Mouse (Mus musculus) liver, embryonic 13.5 days (tissue): Measurements from ENCODE around the gene Rhbdd1. TPM values are rescaled to one million over a fixed set of nuclear protein-coding genes. Genes with fewer than 3 reads are reported as not detected.

ENCODE experiments used
- ATAC-seq: fragments of 200-750 bp; cut with Nextera tagmentation; 2 replicates; pipeline ENCODE4 v1.8.0; 2017; ENCODE audit warnings: low read depth, mild to moderate bottlenecking, moderate number of reproducible peaks, moderate library complexity
- DNase-seq: peaks from one replicate; pipeline ENCODE4 v3.0.0; 2022
- H3K27ac ChIP-seq: fragments of 300-500 bp; sonication (generic); 2 replicates; pipeline ENCODE4 v1.5.1; 2015; ENCODE audit warnings: moderate library complexity, mild to moderate bottlenecking, inconsistent platforms
- H3K27me3 ChIP-seq: fragments of 300-500 bp; sonication (generic); 2 replicates; pipeline ENCODE4 v1.6.1; 2015; ENCODE audit warnings: mild to moderate bottlenecking, inconsistent platforms
- H3K36me3 ChIP-seq: fragments of 300-500 bp; sonication (generic); 2 replicates; pipeline ENCODE4 v1.6.1; 2015; ENCODE audit warnings: mild to moderate bottlenecking, inconsistent platforms
- H3K4me1 ChIP-seq: fragments of 300-500 bp; sonication (generic); replicated peaks from 2 replicates; pipeline ENCODE4 v1.6.1; 2015; ENCODE audit warnings: inconsistent platforms
- H3K4me2 ChIP-seq: fragments of 300-500 bp; sonication (generic); 2 replicates; pipeline ENCODE4 v1.6.1; 2015; ENCODE audit warnings: inconsistent platforms, mild to moderate bottlenecking, moderate library complexity
- H3K4me3 ChIP-seq: fragments of 300-500 bp; sonication (generic); replicated peaks from 2 replicates; pipeline ENCODE4 v1.5.1; 2015; ENCODE audit warnings: mild to moderate bottlenecking, inconsistent platforms
- H3K9ac ChIP-seq: fragments of 300-500 bp; sonication (generic); 2 replicates; pipeline ENCODE4 v1.6.1; 2015; ENCODE audit warnings: mild to moderate bottlenecking, inconsistent platforms
- H3K9me3 ChIP-seq: fragments of 300-500 bp; sonication (generic); replicated peaks from 2 replicates; pipeline ENCODE4 v1.6.1; 2016; ENCODE audit warnings: inconsistent platforms
- WGBS: fragments of 180-500 bp; shearing (Covaris S2); methylation state at CpG from one replicate; pipeline ENCODE4 v1.1.7; 2015; ENCODE audit not compliant: insufficient replicate concordance; 5-methylcytosine and 5-hydroxymethylcytosine counted together
- polyA plus RNA-seq: library from polyadenylated mRNA; unstranded; fragments of >200 nt; fragmentation: Nextera tagmentation; extraction: Ambion mirVana; gene quantifications from 2 replicates; pipeline ENCODE4 v1.2.1, GENCODE M21; 2015

Gene Rhbdd1
- polyA plus RNA-seq = 8.6 and 10.3 TPM in 2 replicates

DNA sequence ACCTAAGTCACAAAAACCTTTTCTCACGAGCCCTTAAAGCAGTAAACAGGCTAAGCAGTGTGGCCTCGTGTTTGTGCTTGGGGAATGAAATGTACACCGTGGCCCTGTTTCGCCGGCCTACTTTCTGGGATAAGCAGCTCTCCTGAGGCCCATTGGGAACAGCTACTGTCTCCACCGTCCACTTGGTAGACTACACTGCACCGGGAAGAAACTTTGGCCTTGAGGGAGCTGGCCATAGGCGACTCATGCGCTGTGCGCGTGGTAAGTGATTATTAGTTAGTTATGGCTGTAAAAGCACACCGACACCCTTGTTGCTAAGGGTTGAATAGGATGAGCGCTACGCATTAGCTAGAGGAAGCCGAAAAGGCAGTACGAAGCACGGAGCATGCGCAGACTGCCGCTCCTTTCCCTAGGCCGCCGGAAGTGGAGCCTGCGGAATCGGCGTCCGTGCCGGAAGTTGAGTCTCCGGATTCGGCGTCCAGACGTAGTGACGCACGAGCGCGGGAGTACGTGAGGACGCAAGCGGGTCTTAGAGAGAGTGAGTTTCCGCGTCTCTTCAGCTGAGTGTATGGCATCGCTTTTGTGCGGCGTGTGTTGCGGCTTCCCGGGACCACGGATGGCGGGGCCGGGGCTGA is at the start of gene Rhbdd1:
Gene Rhbdd1 (plus strand): TSS at position 342 of the 635 bp plus-strand sequence.
- Histone ChIP-seq H3K9me3 (no peaks in the 10 kb centered on the region), H3K9ac (peak within 1 kb of the TSS; percentile 96), H3K27ac (peak within 1 kb of the TSS; percentile 90), H3K27me3 (peaks cover 13% of the 10 kb centered on the region), H3K4me2 (peak within 1 kb of the TSS; percentile 74), H3K4me3 (peak within 1 kb of the TSS; percentile 98), H3K4me1 (peaks cover 20% of the 10 kb centered on the region), H3K36me3 (no peaks in the 10 kb centered on the region)
- ATAC-seq (peak; percentile 99), DNase-seq (peak; percentile 94)
- WGBS = 6% methylated on average over 47 of the region's 47 CpGs

DNA sequence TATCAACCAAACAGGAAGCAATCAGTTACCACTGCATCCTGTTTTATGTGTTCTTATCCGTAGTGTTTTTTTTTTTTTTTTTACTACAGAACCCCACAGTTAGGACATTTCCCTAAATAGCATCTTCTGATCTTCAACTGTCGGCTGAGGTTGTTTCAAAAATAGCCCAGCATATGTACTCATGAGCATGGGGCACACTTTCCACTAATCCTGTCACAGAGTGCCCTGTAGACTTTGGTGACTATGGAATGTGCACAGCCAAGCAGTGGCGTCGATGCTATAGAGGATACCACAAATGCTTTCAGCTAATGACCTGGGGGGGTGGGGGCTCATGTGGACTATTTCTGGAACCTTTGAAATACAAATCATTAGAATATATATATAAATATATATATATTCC is 48.7 kb upstream of the Rhbdd1 start:
- Histone ChIP-seq H3K9me3 (no peaks in the 10 kb centered on the region), H3K4me3 (no peak overlapping the region), H3K27me3 (no peaks in the 10 kb centered on the region), H3K4me2 (no peak overlapping the region), H3K27ac (no peak overlapping the region), H3K4me1 (no peaks in the 10 kb centered on the region), H3K9ac (no peak overlapping the region), H3K36me3 (no peaks in the 10 kb centered on the region)
- ATAC-seq (no peak), DNase-seq (no peak)
- 22% methylated on average over 4 of the region's 4 CpGs for WGBS

DNA sequence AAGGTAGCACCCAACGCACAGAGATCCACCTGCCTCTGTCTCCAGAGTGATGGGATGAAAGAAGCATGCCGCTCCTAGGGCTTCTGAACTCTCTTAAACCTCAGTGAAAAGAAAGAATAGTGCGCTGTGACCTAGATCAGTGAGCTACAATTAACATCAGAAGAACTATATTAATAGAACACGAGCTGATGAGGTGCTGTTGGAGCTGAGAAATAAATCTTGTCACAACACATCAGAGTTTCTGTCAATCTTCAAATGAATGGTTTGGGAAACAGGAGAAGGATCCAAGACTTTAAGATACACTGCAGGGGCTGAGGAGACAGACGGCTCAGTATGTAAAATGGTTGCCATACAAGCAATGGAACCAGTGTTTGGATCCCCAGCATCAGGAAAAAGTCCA is 44.0 kb upstream of the Rhbdd1 start:
- H3K36me3 ChIP-seq = peaks cover 7% of the 10 kb centered on the region; the same call in 1 of the 2 replicates
- 65% methylated on average over 5 of the region's 5 CpGs for whole genome bisulfite sequencing
- H3K4me2 ChIP-seq = no peak overlapping the region
- H3K4me1 ChIP-seq = no peaks in the 10 kb centered on the region
- no peak for DNase-seq
- H3K27ac ChIP-seq = no peak overlapping the region
- H3K9me3 ChIP-seq = no peaks in the 10 kb centered on the region
- no peak overlapping the region for H3K9ac ChIP-seq
- ATAC-seq = no peak
- H3K4me3 ChIP-seq = no peak overlapping the region
- H3K27me3 ChIP-seq = no peaks in the 10 kb centered on the region

DNA sequence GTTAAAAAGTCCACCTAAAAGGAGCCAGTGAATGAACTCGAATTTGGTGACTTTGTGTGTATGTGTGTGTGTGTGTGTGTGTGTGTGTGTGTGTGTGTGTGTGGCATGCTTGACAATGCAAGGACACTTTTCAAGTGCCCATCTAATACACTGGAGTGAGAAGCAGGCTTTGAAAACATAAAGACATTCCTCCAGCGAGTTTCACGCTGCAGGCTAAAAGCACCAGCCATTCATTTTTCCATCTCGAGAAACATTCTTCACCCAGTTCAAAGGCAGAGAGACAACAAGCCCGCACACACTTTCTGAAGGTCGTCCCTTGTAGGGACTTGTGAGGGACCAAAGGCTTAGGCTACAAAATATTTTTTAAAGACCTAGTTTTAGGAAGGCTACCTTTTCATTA is 42.7 kb upstream of the Rhbdd1 start:
- 59% methylated on average over 6 of the region's 6 CpGs for WGBS
- H3K27me3 ChIP-seq = no peaks in the 10 kb centered on the region

DNA sequence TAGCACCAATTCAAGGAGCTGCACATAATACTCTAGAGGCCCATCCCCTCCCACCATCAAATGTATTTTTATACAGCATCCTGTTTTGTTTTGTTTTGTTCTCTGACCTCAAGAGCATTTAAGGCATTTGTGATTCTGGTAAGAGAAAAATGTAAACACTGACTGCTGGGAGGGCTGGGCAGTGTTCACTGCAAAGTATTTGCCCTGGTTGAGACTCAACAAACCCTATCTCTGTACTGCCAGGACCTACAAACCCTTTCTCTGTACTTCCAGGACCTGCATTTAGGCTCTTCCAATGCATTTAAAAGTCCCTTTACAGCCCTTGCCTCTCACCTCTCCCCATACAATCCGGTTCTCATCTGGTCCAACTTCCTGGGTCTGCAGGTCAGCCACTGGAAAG is 41.9 kb upstream of the Rhbdd1 start:
- peaks cover 8% of the 10 kb centered on the region; the same call in 1 of the 2 replicates for H3K36me3 ChIP-seq
- H3K4me2 ChIP-seq = no peak overlapping the region
- WGBS = 8% methylated on average over 1 of the region's 1 CpGs
- H3K27me3 ChIP-seq = no peaks in the 10 kb centered on the region
- no peak overlapping the region for H3K27ac ChIP-seq
- H3K9me3 ChIP-seq = no peaks in the 10 kb centered on the region
- DNase-seq (no peak), ATAC-seq (no peak)
- no peaks in the 10 kb centered on the region for H3K4me1 ChIP-seq
- H3K4me3 ChIP-seq = no peak overlapping the region
- H3K9ac ChIP-seq = no peak overlapping the region

More for the DNA sequence above, 42.7 kb upstream of the Rhbdd1 start:
- H3K4me3 ChIP-seq = no peak overlapping the region
- no peak overlapping the region for H3K9ac ChIP-seq
- DNase-seq (no peak), ATAC-seq (no peak)
- H3K4me1 ChIP-seq = no peaks in the 10 kb centered on the region
- no peak overlapping the region for H3K27ac ChIP-seq
- peaks cover 8% of the 10 kb centered on the region; the same call in 1 of the 2 replicates for H3K36me3 ChIP-seq
- no peak overlapping the region for H3K4me2 ChIP-seq
- H3K9me3 ChIP-seq = no peaks in the 10 kb centered on the region

DNA sequence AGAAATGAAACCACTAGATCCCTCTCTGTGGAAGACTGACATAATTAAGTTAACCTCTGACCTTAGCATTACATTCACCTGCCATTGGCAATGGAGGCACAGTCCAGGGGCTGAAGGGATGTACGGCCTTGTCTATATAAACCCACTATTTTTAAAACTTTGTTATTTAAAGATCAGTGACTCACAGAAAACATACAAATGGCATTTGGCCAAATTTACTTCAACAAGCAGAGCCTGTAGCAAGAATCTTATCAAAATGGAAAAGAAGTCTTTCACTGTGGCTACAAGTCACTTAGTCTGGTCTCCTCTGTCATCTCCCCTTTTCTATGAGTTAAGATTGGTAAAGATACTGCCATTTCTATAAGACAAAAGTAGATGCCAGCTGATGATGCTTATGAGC is 36.5 kb upstream of the Rhbdd1 start:
- ATAC-seq (no peak), DNase-seq (no peak)
- H3K27me3 ChIP-seq = peaks cover 9% of the 10 kb centered on the region; the same call in 1 of the 2 replicates
- no peaks in the 10 kb centered on the region for H3K9me3 ChIP-seq
- H3K4me2 ChIP-seq = no peak overlapping the region
- no peak overlapping the region for H3K27ac ChIP-seq
- peaks cover 15% of the 10 kb centered on the region for H3K4me1 ChIP-seq
- 61% methylated on average over 1 of the region's 1 CpGs for WGBS
- no peak overlapping the region for H3K4me3 ChIP-seq
- no peak overlapping the region for H3K9ac ChIP-seq
- H3K36me3 ChIP-seq = peaks cover 8% of the 10 kb centered on the region; the same call in 1 of the 2 replicates

DNA sequence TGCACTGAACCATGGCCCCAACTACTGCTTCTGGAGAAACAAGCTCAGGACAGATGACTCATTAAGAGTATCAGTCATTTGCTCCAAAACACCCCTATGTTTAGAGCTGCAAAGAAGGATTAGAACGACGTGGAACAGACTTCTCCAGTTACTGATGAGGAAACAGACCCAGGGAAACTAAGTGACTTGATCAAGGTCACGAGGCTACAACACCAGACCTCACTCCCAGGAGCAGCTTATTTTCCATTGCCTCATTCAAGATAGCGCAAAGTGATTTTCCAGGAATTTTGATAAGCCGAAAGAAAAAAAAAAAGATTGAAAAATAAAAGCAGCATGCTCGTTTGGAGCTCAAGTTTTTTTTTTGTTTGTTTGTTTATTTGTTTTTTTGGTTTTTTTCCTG is 34.4 kb upstream of the Rhbdd1 start:
- Histone ChIP-seq H3K9me3 (no peaks in the 10 kb centered on the region), H3K4me2 (no peak overlapping the region), H3K27me3 (peaks cover 23% of the 10 kb centered on the region), H3K27ac (no peak overlapping the region; the same call in 1 of the 2 replicates), H3K36me3 (peaks cover 5% of the 10 kb centered on the region; the same call in 1 of the 2 replicates), H3K9ac (no peak overlapping the region), H3K4me3 (no peak overlapping the region), H3K4me1 (peaks cover 15% of the 10 kb centered on the region)
- 63% methylated on average over 6 of the region's 6 CpGs for WGBS
- DNase-seq (no peak), ATAC-seq (no peak)

DNA sequence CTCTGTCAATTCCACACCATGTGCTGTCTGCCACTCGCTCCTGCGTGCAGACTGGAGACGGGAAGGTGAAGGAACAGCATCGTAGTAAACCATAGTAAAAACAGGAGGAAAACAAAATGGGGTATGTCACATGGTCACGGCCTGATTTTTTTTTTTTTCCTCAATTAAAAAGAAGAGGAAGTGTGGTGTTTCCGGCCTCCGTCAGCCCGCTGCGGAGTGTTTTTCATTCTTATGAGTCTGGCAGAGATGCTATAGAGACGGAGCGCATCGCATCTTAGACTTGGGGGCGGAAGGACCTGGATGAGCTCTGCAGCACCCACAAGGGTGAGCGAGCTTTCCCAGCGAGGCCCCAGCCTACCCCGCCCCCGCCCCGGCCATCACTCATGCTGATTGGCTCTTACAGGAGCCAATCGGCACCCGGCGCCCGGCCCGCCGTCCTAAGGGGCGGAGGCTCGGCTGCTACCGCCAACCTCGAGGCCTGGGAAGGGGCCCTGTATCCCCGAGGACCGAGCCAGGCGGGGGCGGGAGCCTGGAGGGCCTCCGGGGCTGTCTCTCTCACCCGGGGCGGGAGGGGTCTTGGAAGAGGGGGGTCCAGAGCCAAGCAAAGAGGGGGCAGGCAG is 33.1 kb upstream of the Rhbdd1 start:
- peaks cover 19% of the 10 kb centered on the region for H3K4me1 ChIP-seq
- H3K4me3 ChIP-seq = peak overlapping the region; percentile 66
- ATAC-seq (peak; percentile 98), DNase-seq (peak; percentile 75)
- peak overlapping the region; percentile 80 for H3K9ac ChIP-seq
- peak overlapping the region; percentile 75 for H3K27ac ChIP-seq
- WGBS = 1% methylated on average over 32 of the region's 35 CpGs
- H3K9me3 ChIP-seq = no peaks in the 10 kb centered on the region
- peaks cover 36% of the 10 kb centered on the region for H3K27me3 ChIP-seq
- peaks cover 5% of the 10 kb centered on the region; the same call in 1 of the 2 replicates for H3K36me3 ChIP-seq
- H3K4me2 ChIP-seq = peak overlapping the region; percentile 88

DNA sequence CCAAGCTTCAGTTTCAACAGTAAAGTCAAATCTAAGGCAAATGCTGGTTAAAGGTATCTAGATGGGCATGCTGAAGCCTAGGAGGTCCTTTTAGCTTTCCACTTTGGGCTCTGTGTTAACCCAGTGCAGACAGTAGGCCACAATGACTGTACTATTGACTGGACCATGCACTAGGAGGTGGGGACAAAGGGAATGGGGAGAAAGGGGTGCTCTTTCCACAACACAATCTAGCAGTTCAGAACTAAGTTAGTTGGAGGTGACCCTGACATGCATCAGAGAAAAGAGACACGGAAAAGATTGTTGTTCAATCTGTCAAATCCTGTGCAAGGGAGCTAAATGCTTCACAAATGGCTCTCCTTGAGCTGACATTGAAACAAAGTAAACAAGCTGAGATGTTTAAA is 32.4 kb upstream of the Rhbdd1 start:
- no peak for DNase-seq

DNA sequence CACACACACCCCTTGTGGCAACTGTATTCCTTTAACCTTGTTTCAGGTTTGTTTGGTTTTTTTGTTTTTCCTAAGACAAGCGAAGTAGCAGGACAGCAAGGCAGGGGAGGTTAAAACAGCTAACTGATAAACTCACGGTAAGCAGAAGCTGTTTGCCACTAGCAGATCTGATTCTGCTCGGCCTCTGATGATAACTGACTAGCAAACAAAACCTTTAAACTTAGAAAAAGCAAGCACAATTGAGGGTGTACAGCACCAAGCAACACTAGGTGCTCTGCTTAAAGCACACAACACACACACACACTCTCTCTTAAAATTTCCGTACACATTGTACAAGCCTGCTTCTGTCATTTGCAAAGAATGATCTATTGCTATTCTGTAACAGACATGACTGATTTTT is 31.8 kb upstream of the Rhbdd1 start:
- Histone ChIP-seq H3K36me3 (peaks cover 16% of the 10 kb centered on the region), H3K27ac (no peak overlapping the region), H3K4me3 (peak overlapping the region; percentile 66; the same call in 1 of the 2 replicates), H3K4me2 (peak overlapping the region; percentile 88), H3K9me3 (no peaks in the 10 kb centered on the region), H3K4me1 (peaks cover 29% of the 10 kb centered on the region), H3K9ac (peak overlapping the region; percentile 5; the same call in 1 of the 2 replicates), H3K27me3 (peaks cover 48% of the 10 kb centered on the region)
- ATAC-seq = no peak
- no peak for DNase-seq
- WGBS = 34% methylated on average over 4 of the region's 4 CpGs

More for the DNA sequence above, 32.4 kb upstream of the Rhbdd1 start:
- Histone ChIP-seq H3K4me1 (peaks cover 24% of the 10 kb centered on the region), H3K27ac (peak overlapping the region; percentile 75), H3K9me3 (no peaks in the 10 kb centered on the region), H3K9ac (peak overlapping the region; percentile 80), H3K4me3 (peak overlapping the region; percentile 66), H3K4me2 (peak overlapping the region; percentile 88), H3K36me3 (peaks cover 13% of the 10 kb centered on the region), H3K27me3 (peaks cover 43% of the 10 kb centered on the region)
- ATAC-seq = no peak
- WGBS = 70% methylated on average over 1 of the region's 1 CpGs

DNA sequence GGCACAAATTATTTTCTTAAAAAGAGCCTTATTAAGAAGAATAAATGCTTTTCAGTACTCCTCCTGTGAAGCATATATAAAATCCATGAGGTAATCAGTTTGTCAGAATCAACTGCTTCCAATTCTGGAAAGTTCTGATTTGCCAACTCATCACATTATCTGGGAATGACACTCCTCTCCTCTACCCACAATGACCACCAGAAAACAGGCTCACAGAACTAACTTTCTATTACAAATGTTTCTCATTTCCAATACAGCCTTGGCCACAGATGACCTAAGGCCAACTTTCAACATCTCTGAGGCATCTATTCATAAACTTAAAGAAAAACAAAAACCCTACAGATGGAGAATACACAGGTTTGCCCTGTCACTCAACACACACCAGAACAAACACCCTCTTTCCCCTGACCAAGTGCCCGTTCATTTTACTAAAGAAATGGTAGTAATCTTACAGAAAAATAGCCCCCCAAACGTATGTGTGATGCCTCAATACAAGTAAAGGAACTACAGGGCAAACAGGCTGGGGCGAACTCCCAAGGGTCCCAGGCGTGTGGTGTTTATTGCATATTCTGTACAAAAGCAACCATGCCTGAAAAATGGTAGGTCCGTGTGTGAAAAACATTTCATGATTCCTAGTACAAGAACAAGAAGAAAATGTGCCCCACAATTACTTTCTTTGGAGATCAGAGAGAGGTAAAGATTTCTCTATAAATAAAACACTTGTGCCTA is 30.6 kb upstream of the Rhbdd1 start:
- peaks cover 32% of the 10 kb centered on the region for H3K4me1 ChIP-seq
- H3K27ac ChIP-seq = no peak overlapping the region
- peak overlapping the region; percentile 34 for H3K4me3 ChIP-seq
- H3K36me3 ChIP-seq = peaks cover 16% of the 10 kb centered on the region
- WGBS = 45% methylated on average over 5 of the region's 5 CpGs
- H3K9ac ChIP-seq = peak overlapping the region; percentile 43; the same call in 1 of the 2 replicates
- no peaks in the 10 kb centered on the region for H3K9me3 ChIP-seq
- no peak for DNase-seq
- no peak for ATAC-seq
- H3K27me3 ChIP-seq = peaks cover 61% of the 10 kb centered on the region
- H3K4me2 ChIP-seq = peak overlapping the region; percentile 49
